Mouse (Mus musculus): Measurements from ENCODE around the gene Slc5a6.

Gene Slc5a6

DNA sequence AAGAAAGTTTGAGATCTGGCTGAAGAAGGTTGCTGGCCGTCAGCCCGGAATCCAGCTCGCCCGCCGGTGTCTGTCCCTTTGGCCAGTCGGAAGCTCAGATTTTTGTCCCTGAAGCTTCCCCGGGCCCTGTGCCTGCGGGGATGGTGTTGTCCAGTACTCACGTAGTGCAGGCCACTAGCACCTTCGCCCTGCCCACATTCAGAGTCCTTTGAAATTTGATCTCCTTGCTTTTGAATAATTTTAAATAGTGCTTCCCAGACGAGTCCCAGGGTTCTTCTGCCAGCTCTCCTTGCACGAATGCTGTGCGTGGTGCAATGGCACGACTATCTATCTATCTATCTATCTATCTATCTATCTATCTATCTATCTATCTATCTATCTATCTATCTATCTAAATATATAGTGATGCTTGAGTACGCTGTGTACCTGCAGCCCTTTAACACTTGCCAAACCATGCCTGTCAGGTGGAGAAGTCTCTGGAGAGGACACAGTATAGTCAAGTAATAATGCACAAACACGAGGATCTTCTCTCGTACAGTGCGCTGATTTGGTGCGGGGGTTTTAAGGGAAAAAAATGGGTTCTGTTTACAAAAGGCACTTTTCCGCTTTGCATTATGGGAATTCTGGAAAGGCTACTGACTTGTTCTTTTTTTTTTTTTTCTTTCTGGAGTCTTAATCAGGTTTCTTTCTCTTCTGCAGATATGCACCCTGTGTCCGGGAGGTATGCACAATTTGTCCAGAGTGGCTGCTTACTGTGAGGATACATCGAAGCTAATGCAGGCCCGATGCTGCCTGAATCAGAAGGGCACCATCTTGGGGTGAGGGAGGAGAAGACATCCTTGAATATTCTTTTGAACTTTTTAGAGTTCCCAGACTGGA, at the start of gene Slc5a6:
Gene Slc5a6 (minus strand): TSS at position 162 of the 879 bp plus-strand sequence.
- no peak for DNase-seq (ENCODE audit: low spot score)

- no peak for DNase-seq (ENCODE audit: low spot score)
Measured at GRCm38 (mm10) chr5:31095711-31096480, 47.2 kb upstream of the Slc5a6 start.

DNA sequence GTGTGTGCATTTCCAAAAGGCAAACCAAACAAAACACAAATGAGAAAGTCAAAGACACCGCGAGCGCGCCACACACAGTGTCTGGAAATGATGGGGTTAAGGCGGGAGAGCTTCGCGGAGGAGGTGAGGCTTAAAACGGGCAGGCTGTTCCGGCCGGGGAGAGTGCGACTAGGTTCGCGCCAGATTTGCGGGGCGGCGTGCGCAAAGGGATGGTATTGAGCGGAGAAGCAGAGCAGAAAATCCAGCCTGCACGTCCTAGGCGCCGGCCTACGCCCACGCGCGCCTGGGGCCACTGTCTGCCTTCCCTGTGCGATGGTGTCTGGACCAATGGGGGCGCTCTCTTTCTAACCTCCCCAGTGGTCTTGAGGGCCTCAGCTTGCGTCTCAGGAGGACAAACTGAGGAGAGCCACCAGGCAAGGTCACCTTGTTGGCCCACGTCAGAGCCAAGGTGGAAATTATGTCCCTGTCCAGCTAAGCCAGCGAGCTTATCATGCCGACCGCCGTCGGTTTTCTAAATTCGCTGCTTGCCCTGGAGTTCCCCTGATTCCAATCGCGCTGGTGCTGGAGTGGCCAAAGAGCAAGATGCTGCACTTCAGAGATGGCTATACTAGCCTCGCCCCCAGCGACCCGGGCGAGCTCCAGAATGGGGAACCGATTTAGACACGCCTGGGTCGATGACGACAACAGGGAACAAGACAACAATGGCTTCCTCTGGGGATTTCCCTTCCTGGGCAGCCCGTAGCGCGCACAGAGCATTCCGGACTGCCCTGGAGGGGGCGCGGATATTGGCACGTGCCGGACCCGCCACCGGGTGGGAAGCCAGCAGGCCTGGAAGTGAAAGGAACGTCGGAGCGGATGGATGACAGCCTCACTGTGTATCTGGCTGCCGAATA, 46.3 kb upstream of the Slc5a6 start:
- DNase-seq (ENCODE audit: low spot score), result no peak

- DNase-seq (ENCODE audit: low spot score), result no peak
Measured at GRCm38 (mm10) chr5:31094100-31094798, 45.5 kb upstream of the Slc5a6 start.

GRCm38 (mm10) chr5:31093151-31094041, 44.7 kb upstream of the Slc5a6 start:
- DNase-seq (ENCODE audit: low spot score), result no peak

- DNase-seq (ENCODE audit: low spot score), result no peak
Measured at GRCm38 (mm10) chr5:31092231-31092975, 43.7 kb upstream of the Slc5a6 start.

DNA sequence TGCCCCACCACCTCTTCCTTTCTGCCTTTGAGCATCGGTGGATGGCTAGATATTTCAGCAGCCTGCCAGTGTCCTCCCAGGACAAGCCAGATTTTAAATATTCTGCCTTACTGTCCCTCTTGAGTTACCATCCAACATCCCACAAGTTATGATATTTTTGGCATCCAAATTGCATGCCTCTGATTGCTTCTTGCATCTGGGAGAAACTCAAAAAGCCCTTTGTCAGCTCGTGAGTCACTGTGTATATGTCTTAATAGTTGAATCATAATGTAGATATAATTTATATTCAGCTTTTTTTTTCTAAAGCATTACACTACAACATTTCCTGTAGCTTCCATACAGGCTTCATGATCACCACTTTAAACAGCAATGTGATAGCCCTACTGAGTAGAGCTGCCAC, 38.4 kb upstream of the Slc5a6 start:
- DNase-seq (ENCODE audit: low spot score), result no peak

DNA sequence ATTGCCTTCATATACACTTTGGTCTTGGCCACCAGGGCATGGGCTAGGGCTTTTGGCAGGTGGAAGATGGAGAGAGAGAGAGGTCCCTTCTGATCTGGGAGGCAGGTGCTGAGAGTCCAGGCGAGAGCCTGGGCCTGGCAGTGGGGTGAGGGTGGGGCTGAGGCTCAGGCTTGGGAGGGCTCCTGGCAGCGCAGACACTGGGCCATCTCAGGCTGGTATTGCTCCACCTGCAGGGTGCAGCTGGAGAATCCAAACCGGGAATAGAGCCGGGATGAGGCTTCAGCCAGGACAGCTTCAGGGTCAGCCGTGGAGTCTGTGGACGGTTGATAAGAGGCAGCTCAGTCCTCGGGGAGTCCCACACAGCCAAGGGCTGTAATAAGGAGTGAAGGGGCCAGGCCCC, 37.9 kb upstream of the Slc5a6 start:
- DNase-seq (ENCODE audit: low spot score), result no peak

DNA sequence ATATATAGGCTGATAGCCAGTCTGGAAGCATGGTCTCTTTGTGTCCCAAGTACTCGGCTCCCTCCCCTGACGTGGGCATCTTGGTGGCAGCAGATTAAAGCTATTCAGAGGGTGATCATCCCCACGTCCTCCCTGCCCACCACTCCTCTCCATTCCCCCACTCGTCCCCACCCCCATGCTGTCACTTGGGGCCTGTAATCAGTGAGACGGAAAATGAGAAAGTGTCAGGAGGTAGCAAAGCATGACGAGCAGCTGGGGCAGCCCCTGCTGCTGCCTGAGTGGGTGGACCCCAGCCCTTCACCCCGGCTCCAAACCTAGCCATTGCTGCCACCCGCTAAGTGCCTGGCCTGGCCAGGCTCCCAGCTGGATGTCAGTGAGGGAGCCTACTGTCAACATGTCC, 35.2 kb upstream of the Slc5a6 start:
- DNase-seq (ENCODE audit: low spot score), result no peak

GRCm38 (mm10) chr5:31082935-31083625, 34.4 kb upstream of the Slc5a6 start:
- DNase-seq (ENCODE audit: low spot score), result no peak

- DNase-seq (ENCODE audit: low spot score), result no peak
Measured at GRCm38 (mm10) chr5:31082355-31082754, 33.6 kb upstream of the Slc5a6 start.

GRCm38 (mm10) chr5:31081386-31081785, 32.7 kb upstream of the Slc5a6 start:
- DNase-seq (ENCODE audit: low spot score), result no peak

- no peak for DNase-seq (ENCODE audit: low spot score)
Measured at GRCm38 (mm10) chr5:31080795-31081164, 32.1 kb upstream of the Slc5a6 start.

DNA sequence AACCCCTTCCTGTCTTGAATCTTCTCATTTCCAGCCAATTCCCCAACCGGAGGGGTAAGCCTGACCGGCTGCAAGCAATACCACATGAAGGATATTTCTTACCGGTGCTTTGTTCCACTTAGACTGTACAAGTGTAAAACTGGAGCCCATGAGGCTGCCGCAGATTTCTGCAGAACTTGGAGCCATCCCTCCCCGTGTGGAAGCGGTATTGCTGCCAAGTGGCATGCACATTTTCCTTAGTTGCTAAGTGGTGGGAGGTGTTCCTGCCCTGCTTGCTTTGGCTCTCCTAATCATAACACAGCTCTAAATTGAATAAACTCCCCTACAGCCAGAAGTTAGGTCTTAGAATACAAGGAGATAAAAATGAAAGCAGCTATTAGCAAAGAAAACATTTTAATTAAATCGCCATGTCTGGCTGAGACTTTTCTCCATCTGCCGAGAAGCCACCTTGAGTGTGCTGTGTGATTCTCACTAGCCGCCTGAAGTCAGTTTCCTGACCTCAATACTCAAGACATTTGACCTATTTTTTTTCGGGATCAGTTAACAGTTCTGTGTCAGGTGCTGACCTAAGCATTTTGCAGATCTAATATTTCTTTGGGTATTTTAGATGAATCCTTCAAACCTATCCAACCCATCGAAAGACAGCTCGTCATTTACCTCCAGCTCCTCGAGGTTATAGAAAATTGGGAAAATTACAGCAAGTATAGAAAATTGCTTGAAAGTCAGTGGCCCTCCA, 31.5 kb upstream of the Slc5a6 start:
- no peak for DNase-seq (ENCODE audit: low spot score)

- no peak for DNase-seq (ENCODE audit: low spot score)
Measured at GRCm38 (mm10) chr5:31076346-31076745, 27.6 kb upstream of the Slc5a6 start.

DNA sequence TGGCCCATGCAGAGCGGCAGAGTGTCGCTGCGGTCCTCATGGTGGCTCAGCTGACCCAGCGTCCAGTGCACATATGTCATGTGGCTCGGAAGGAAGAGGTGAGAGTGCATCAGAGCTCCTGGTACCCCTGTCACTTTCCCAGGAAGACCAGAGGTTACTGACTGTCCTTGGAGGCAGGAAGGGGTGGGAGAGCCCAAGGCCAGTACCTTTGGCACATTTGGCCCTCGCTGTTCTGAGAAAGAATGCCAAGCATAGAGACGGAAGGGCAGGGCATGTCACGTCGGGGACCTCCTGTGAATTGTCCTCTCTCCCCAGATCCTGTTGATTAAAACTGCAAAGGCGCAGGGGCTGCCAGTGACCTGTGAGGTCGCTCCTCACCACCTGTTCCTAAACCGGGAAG, 24.5 kb upstream of the Slc5a6 start:
- DNase-seq (ENCODE audit: low spot score), result no peak

- DNase-seq (ENCODE audit: low spot score), result no peak
Measured at GRCm38 (mm10) chr5:31071821-31072220, 23.1 kb upstream of the Slc5a6 start.

GRCm38 (mm10) chr5:31071059-31071458, 22.3 kb upstream of the Slc5a6 start:
- no peak for DNase-seq (ENCODE audit: low spot score)

- DNase-seq (ENCODE audit: low spot score), result no peak
Measured at GRCm38 (mm10) chr5:31069810-31070209, 21.1 kb upstream of the Slc5a6 start.
